ENCODE assay signal across 9 mouse cellular contexts in genomic region chr12:70812176-70812575, GRCm38 (mm10). TPM values are rescaled to one million over a fixed set of nuclear protein-coding genes. Genes with fewer than 3 reads are reported as not detected.
DNase-seq lines count a peak whose midpoint lies in the region; ATAC-seq lines count a peak whose summit lies in the region.
"Had no signal": no experiment of that assay in that cellular context is flagged by ENCODE, and none has a peak within 500 bp of the region (broad histone marks: within the 10 kb centered on the region; RNA-seq: fewer than 3 reads in every experiment).

No protein-coding gene starts in this region.

- ATAC-seq in cerebellum, adult (ENCODE audit: insufficient number of reproducible peaks, low FRiP score, low TSS enrichment) = peak; percentile 89
- ATAC-seq in heart, embryonic 11.5 days (replicated peaks; ENCODE audit: insufficient number of reproducible peaks, low FRiP score, low TSS enrichment) = no peak; the same call in 1 of the 2 replicates
- no peak for ATAC-seq in forebrain, embryonic 16.5 days
- no peak for ATAC-seq in midbrain, embryonic 15.5 days (replicated peaks)

- H3K4me1 ChIP-seq in heart, embryonic 11.5 days (ENCODE audit: control insufficient read depth, insufficient read depth, low read length) = peaks cover 11% of the 10 kb centered on the region; the same call in 1 of the 2 replicates
- H3K4me1 ChIP-seq in forebrain, embryonic 16.5 days (replicated peaks; ENCODE audit: control insufficient read depth, insufficient read depth, low read length) = peaks cover 2% of the 10 kb centered on the region; the same call in 1 of the 2 replicates
- no peaks in the 10 kb centered on the region for H3K4me1 ChIP-seq in midbrain, embryonic 15.5 days
- H3K4me1 ChIP-seq: liver, embryonic 13.5 days had no signal

- 34% methylated on average over 6 of the region's 6 CpGs for WGBS in heart, embryonic 11.5 days (ENCODE audit: insufficient replicate concordance)
- WGBS in forebrain, embryonic 16.5 days = 64% methylated on average over 6 of the region's 6 CpGs
- 78% methylated on average over 6 of the region's 6 CpGs for WGBS in midbrain, embryonic 15.5 days

- H3K9me3 ChIP-seq in heart, embryonic 11.5 days (replicated peaks; ENCODE audit: control insufficient read depth, low read length) = no peaks in the 10 kb centered on the region
- no peaks in the 10 kb centered on the region for H3K9me3 ChIP-seq in forebrain, embryonic 16.5 days (ENCODE audit: control insufficient read depth, low read length)
- H3K9me3 ChIP-seq in midbrain, embryonic 15.5 days = no peaks in the 10 kb centered on the region
- H3K9me3 ChIP-seq: liver, embryonic 13.5 days had no signal

- no peak overlapping the region for H3K9ac ChIP-seq in heart, embryonic 11.5 days (ENCODE audit: low read depth, low read length)
- H3K9ac ChIP-seq in forebrain, embryonic 16.5 days (replicated peaks; ENCODE audit: low read depth, low read length) = no peak overlapping the region
- H3K9ac ChIP-seq in midbrain, embryonic 15.5 days = no peak overlapping the region
- H3K9ac ChIP-seq: liver, embryonic 13.5 days had no signal

- peak overlapping the region; percentile 64; the same call in 1 of the 2 replicates for H3K27ac ChIP-seq in heart, embryonic 11.5 days (ENCODE audit: low read depth, low read length)
- H3K27ac ChIP-seq in forebrain, embryonic 16.5 days (ENCODE audit: low read length) = no peak overlapping the region
- H3K27ac ChIP-seq in midbrain, embryonic 15.5 days = no peak overlapping the region

- no peak for DNase-seq in cerebellum, postnatal 4 days (ENCODE audit: low spot score in 2 of 2)
- DNase-seq in NIH3T3 (ENCODE audit: low read depth) = peak; percentile 52
- peak; percentile 62 to 65 for DNase-seq in kidney, postnatal 4 days
- DNase-seq in embryo, embryonic 9.5 days (ENCODE audit: extremely low spot score) = no peak
- DNase-seq: liver, embryonic 13.5 days had no signal

- no peaks in the 10 kb centered on the region for H3K27me3 ChIP-seq in heart, embryonic 11.5 days (ENCODE audit: control insufficient read depth, insufficient read depth, low read length)
- no peaks in the 10 kb centered on the region for H3K27me3 ChIP-seq in forebrain, embryonic 16.5 days (replicated peaks; ENCODE audit: control insufficient read depth, insufficient read depth, low read length)
- no peaks in the 10 kb centered on the region for H3K27me3 ChIP-seq in midbrain, embryonic 15.5 days (replicated peaks)
- H3K27me3 ChIP-seq: liver, embryonic 13.5 days had no signal

- no peak overlapping the region for H3K4me2 ChIP-seq in heart, embryonic 11.5 days
- no peak overlapping the region for H3K4me2 ChIP-seq in forebrain, embryonic 16.5 days (ENCODE audit: low read length)
- no peak overlapping the region for H3K4me2 ChIP-seq in midbrain, embryonic 15.5 days
- H3K4me2 ChIP-seq: liver, embryonic 13.5 days had no signal

- H3K36me3 ChIP-seq in heart, embryonic 11.5 days (ENCODE audit: control insufficient read depth, insufficient read depth, low read length) = no peaks in the 10 kb centered on the region
- H3K36me3 ChIP-seq in forebrain, embryonic 16.5 days (ENCODE audit: control insufficient read depth, insufficient read depth) = no peaks in the 10 kb centered on the region
- no peaks in the 10 kb centered on the region for H3K36me3 ChIP-seq in midbrain, embryonic 15.5 days (replicated peaks)
- H3K36me3 ChIP-seq: liver, embryonic 13.5 days had no signal

- no peak overlapping the region for H3K4me3 ChIP-seq in heart, embryonic 11.5 days (ENCODE audit: low read depth, low read length)
- H3K4me3 ChIP-seq in forebrain, embryonic 16.5 days (replicated peaks; ENCODE audit: low read length) = no peak overlapping the region
- H3K4me3 ChIP-seq in midbrain, embryonic 15.5 days = no peak overlapping the region
- H3K4me3 ChIP-seq: liver, embryonic 13.5 days had no signal

RNA-seq across cellular contexts. Expression of gene Frmd6, which starts 13.1 kb away (rescaled TPM):
- polyA plus RNA-seq in heart, embryonic 11.5 days (2014; fragmentation: Nextera tagmentation; extraction: Ambion mirVana) = 18.7 and 23.6 TPM in 2 replicates
- polyA plus RNA-seq in forebrain, embryonic 16.5 days (2015; fragmentation: Nextera tagmentation; extraction: Ambion mirVana) = 12.5 and 16.6 TPM in 2 replicates
- 9.2 and 9.7 TPM in 2 replicates for polyA plus RNA-seq in midbrain, embryonic 15.5 days (2015; fragmentation: Nextera tagmentation; extraction: Ambion mirVana)

Comparison
In these comparisons a context has a peak if more than half of its experiments do, and no peak if none do; other contexts are left out.
1. DNase-seq: peak in NIH3T3 (single experiment) and kidney, postnatal 4 days (2 of 2); none in cerebellum, postnatal 4 days (0 of 2) and embryo, embryonic 9.5 days (single experiment).